Mouse (Mus musculus) layer of hippocampus, adult 9-11 months (tissue): ENCODE data around the gene Stard13.

ENCODE experiments used
- DNase-seq: peaks from one replicate; pipeline ENCODE4 v3.0.0; 2022

Stard13 gene

DNA sequence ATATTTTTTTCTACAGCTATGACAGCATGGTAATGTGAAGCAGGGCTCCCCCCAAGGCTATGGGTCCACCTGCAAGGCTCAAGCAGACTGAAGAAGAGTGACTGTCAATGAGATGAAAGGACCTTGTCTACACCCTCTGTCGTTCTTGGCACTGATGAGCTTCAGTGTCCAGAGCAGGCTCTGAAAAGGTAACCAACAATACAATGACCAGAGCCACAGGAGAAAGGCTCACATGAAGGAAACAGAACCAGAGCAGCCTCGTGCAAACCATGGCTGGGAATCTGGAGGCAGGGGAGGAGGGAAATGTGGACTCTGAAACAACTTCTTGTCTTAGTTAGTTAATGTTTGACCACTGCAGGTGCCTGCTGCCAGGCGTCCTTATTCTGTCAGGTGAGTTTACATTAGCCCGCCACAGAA is 57.7 kb downstream of the Stard13 start:
- DNase-seq = no peak

DNA sequence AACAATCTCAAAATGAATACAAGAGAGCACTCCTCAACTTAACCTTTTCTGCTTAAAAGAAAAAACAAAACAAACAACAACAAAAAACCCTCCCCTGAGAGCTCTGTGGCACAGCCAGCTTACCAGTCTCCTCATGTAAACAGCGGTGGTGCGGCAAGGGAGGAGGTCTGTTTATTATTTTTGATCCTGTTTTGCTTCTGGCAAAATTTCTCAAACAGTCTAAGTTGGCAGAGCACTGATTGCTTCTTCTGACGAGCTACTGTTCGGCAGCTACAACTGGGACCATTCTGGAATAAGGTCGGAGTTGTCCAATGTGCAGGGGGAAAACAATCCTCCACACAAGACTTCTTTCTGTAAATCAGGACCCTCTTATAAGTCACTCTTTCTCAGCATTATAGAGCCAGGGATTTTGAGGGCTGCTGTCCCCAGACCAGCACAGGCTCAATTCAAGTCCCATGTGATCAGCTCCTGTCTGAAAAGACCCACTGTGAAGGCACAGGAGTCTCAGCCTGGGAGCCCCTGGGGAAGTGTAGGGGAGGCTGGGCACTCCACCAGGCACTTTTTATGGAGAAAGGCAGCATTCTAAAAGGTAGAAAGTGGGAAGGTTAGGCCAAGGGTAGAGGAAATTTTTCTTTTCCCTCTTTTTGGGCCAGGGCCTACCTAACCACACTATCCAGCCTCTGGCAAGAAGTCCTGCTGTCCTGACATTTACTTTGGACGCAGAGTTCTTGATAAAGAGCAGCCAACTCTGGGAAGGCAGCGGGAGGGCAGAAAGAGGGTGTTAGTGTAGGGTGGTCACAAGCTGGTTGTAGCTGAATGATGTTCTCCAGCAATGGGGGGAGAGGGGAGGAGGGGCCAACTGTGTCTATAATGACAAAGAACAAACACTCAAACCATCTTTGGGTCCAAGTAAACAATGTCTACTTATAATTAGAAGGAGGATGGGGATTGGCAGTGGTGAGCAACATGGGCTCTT is 58.9 kb downstream of the Stard13 start:
- no peak for DNase-seq

DNA sequence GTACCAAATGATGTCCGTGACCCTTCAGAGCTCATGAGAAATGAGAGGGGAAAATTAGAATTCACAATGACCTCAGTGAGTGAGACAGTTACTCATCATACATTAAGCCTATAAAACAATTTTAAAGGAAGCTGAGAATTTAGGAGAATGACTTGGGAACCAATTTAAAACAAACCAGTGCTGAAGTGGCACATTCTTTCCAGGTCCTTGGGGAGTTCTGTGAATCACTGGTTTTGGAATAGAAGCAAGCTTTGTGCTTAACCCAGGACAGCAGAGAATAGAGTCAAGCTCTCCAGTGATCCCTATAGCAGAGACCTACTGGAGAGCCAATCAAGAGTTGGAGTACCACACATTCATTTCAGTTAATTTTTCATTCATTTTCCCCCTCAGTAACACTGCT is 59.9 kb downstream of the Stard13 start:
- DNase-seq = no peak

DNA sequence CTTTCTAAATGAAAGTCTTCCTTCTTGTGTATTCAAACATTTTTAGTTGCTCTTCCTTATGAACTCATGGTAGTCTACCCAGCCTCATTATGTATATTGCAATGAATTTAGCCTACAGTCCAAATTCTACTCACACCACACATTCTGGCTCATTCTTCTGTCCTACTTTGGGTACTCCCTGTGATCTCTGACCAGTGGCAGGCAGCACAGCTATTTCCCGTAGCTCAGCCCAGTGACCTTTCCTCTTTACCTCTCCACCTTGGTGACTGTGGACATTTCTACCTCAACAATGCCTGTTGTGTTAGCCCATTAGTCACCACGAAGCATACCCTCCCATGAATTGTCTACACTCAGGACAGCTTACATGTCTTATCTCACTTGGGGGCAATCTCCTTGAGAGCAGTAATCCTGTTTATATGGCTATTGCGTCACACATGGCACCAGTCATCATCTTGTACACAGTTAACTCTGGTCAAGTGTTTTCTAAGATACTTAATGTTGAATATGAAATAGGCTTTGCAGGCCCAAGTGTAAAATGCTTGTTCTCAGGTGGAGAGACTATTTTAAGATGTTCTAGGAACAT is 63.4 kb downstream of the Stard13 start:
- DNase-seq = no peak

DNA sequence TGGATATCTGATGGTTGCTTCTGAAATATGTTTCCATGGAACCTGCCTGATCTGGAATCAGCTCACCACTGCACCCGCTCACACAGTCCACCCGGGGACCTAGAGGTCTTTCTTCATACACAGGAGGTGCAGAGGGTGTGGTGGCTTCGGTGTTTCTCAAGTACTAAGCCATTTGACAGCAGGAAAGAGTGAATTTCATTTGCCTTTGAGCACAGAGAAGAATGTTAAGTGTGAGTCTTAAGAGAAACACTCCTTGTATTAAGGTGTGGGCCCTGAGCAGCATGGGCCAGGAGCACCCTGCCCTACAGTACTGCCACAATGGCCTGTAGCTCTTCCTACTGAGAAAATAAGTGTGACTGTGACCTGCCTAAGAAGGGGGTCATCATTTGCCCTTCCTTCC is 65.4 kb downstream of the Stard13 start:
- DNase-seq = no peak

DNA sequence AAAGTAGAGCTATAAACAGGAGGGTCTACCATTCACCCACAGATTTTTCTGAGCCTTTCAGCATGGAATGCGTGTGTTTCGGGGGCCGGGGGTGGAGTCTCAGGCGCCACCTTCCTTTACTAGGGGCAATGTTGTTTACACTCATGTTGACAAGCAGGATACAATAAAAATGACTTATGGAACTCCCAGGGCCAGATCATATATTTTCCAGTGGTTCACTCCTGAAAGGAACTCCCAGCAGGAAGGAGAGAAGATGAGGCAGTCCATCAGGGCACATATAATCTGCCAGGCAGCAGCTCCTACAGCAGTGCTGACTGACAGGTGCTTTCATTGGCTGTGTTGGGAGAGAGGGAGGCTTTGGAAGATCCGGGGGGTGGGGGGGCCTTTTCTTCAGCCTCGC is 66.0 kb downstream of the Stard13 start:
- no peak for DNase-seq

DNA sequence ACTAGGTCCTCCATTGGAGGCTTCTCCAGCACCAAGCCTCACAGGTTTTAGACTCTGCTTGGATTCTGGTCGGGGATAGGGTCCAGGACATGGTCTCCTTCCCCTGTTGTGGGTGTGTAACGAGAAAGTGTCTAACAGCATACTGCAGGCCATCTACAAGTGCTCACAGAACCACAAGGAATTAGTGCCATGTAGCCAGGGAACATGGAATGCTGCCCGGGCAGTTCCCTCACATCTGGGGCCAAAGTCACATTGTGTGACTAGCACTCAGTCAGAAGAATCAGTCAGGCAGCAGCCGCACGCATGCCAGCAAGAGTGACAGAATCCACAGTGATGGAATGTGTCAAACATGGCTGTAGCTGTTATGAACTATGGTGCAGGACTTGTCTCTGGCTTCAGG is 67.4 kb downstream of the Stard13 start:
- peak; percentile 68 for DNase-seq

DNA sequence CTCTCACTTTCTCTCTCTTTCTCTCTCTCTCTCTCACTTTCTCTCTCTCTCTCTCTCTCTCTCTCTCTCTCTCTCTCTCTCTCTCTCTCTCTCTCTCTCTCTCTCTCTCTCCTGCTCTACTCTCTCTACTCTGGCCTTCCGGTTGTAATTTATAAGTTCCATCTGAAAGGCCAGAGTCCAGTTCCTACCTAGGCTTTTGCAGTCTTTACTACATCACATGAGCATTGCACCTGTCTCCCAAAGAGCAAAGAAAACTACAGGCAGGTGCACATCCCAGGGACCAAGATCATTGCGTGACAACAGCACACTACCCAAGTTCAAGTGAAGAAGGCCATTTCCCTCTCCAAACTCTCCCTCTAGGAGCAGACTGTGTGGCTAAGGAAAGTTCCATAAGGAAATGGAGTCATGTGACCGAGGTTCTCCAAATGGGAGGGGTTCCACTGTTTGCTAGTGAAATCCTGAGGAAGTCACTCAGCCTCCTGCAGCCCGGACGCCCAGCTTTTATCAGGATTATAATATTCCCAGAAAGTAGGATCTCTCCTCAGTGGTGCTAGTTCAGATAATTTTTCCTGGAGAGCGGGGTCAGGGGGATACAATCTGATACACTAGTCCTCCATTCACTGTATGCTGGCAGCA is 68.1 kb downstream of the Stard13 start:
- no peak for DNase-seq

DNA sequence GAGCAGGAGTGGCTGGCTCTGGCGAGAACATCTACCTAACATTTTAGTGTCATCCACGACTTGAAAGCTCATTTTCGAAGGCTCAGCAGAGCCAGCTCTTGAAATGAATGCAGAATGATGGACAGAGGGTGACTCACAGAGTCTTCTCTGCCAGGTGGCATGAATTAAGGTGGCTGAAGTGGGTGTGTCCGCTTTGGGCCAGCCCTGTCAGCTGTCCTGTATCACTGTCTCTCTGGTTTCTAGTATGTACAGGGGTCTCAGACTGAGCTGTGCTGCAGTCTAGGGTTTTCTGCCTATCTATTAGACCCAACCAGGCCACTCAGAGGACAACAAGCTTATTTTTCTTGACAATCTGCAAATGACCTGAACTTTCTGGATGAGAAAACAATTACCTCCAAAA is 68.8 kb downstream of the Stard13 start:
- DNase-seq = no peak

DNA sequence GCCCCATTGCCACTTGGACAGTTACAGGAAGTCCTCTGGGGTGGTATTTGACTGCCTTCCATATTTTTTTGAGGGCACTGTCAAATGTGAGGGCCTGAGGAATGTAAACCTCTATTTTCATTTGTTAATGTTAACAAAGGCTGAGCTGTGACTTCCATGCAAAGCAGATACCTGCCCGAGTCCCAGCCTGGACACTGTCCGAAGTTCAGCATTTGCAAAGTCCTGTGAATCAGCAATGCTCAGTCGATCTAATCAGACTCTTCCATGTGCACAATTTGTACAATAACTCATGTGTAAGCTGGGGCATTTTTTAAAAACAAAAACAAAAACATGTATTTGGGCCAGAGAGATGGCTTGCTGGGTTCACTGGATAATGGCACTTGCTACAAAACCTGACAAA is 71.0 kb downstream of the Stard13 start:
- no peak for DNase-seq

DNA sequence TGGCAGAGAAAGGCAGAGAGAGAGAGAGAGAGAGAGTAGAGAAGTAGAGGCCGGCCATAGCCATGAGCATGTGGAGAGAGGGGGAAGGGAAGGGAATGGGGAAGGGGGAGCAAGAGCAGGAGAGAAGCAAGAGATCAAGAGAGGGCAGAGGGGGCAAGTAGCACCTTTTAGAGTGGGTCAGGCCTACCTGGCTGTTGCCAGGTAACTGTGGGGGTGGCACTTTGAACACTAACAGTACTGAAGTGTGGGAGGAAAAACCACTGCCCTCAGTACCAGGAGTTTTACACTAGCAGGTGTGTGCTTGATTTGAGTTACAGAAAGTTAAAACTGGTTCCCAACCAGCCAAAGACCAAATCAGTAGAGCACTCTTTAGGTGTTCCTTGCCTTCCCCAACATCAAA is 78.4 kb downstream of the Stard13 start:
- DNase-seq = no peak

DNA sequence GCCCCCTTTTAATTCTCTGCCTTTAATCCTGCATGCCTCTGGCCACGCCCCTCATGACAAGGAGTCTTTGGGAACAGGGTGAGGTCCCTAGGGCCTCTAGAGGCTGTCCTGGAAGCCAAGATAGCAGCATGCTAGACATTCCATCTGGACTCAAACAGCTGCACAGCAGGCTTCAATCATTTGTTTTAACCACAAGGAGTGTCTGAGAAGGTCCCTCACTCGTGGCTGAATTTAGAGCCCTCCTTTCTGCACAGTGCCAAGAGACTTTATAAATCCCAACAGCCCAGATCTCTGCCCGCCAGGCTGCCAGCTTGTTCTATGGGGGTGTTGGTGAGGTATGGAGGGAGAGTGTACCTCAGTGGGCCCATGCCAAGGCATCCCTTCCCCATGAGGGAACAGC is 78.9 kb downstream of the Stard13 start:
- DNase-seq = no peak

DNA sequence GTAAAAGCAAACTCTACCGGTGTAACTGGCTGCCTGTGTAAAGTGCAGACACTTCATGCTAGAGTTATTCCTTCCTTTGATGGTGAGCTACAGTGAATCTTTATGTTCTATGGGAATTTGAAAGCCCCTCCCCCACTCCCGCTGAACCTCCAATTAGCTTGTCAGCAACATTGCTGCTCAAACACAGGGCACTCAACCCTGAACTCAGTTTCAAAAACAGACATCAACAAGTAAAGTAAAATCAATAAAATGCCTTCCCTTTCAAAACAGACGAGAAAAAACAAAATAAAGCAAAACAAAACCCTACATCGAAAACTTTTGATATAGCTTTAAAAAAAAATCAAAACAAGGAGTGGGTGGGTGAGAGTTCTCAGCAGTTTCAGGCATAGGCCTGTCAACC is 79.6 kb downstream of the Stard13 start:
- DNase-seq = no peak

DNA sequence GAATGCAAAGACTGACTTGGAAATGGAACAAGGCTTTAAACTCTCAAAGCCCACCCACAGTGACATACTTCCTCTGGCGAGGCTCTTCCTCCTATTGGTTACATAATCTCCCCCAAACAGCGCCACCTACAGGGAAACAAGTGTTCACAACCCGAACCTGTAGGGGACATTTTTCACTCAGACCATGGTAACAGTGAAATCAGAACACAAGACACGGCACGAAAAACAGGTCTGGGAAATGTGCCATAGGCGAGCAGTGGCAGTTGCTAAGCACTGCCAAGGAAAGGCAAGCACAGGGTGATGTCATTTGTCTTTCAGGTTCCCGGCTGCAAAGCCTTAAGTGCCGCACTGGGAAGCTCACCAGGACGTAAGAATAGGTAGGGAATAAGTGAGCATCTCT is 82.1 kb downstream of the Stard13 start:
- peak; percentile 27 for DNase-seq

DNA sequence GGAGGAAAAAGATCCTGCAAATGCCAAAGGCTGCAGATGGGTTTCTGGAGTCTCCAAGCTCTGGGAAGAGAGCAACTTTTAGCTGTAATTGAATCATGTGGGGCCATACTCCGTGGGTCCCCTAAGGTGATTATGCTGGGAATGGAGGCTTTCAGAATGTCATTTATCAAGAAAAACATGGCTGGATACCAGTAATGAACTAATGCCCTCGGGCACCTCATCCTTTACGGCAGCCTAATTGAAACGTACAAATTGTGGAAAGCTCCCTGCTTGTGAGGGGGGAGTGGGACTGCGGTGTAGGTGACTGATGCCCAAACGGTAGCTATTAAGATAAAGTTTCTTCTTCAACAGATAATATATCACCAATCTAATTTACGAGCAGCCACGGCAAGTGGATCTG is 84.1 kb downstream of the Stard13 start:
- no peak for DNase-seq

DNA sequence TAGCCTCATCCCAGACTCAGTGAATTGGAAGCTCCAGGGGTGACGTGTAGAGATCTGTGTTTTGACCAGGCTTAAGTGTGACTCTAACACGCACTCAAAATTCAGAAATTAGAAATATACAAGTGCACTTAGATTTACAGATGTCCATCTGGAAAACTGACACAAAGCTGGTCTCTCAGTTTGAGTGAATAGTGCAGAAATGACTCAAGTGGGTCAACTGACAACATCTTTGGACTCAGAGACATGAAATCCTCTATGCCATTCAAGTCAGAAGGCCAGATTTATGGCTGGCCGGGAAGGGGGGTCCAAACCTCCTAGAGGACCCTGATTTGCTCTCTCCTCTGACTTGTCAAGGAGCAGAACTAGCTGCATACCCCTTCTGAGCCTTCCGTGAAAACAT is 85.6 kb downstream of the Stard13 start:
- DNase-seq = no peak

DNA sequence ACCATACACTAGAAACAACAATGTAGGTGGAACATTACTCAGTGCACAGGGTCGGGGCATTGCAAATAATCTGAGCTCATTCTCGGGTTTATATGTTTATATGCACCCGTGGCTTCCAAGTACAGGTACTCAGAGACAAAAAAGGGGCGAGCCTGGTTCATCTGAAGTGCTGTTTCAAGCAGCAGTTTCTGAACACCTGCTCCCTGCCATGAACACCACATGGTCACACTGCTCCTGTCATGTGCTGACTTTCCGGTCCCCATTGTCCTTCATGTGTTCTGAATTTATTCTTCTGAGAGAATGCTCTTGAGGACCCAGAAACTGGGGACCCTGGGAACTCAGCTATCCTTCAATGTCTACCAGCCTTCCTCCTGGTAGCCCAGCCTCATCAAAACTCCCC is 87.8 kb downstream of the Stard13 start:
- no peak for DNase-seq

DNA sequence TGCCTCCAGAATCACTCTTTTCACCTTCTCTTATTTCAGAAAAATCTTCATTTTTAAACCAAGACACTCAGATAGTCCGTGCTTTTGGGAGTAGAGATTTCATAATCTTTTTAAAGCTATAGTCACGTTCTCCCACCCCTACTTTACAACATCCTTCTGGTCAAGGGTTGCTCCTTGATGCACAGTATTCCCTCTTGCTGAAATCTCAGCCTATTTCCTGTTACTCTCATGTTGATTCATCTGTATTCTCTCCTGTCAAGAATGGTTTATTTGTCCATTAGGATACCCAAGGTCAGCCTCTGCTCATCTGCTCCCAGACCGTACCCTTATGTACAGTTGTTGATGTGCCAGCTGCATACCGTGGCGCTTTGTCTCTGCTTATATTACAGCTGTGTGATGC is 89.7 kb downstream of the Stard13 start:
- no peak for DNase-seq

DNA sequence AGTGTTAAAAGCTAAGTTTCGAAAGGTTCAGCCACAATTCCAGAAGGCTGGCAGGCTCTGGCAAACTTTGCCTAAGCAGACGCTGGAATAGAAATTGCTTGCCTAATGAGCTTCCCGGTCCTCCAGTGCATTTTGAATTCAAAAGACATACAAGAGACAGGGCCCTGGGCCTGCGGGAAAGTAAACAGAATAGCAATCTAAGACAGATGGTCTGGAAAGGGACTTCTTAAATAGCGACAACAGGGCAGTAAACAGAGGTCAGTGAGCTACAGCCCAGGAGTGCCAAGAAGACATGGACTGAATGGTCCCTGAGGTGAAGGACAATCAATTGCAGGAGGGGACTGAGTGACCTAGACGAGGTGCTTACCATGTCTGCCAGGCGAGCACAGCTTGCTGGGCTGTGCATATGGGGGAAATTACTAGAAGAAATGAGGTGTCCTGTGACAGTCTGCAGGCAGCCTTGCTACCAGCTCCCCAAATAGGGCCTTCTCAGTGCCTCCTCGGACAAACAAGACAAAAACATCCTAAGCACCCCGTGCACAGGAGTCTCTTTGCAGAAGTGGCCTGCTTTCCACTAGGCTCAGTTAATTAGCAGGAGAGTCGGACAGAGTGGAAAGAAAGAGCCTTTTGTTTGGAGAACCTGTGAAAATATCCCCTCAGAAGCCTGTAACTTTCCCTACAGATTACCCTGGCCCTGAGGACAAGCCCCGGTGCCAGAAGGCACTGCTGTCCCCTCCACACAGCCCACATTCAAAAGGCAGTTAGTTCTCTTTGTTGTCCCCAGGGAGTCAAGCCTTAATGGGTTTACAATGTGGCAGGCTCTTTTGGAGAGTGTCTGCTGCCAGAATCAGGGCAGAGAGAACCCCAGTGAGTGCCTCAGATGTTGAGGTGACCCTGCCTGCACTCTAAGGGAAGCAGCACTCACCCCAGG is 90.7 kb downstream of the Stard13 start:
- peak; percentile 44 for DNase-seq

DNA sequence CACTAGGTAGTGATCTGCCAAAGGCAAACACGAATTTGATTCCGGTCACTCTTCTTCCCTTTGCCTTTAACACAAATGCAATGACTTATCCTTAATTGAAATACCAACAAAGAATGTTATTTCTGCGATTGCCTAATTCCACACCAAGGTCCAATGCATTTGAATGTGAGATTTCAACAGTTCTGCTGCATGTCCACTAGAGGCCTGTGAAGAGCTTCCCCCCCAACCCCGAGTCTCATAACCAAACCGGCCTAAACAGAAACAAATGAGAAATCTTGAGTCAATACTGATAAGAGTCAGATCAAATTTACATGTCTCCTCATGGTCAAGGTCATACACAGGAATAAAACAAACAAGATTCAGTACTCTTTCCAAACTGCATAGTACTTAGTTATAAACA is 91.4 kb downstream of the Stard13 start:
- DNase-seq = no peak

DNA sequence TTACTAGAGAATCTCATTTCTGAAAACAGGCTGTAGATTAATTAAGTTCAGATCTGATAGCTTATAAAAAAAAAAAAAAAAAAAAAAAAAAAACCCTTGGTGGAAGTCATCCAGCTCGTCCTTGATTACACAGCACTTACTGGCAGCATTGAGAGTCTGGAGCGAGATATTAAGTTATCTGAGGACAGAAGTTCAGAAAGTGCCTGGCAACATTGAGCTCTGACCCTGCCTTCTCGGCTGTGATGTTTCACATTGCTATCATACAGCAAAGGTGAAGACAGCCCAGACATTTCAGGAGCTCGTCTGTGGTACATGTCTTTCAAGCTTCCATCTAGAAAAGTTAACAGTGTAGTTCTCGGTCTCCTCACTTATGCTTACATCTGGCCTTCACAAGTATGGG is 95.7 kb downstream of the Stard13 start:
- DNase-seq = no peak

DNA sequence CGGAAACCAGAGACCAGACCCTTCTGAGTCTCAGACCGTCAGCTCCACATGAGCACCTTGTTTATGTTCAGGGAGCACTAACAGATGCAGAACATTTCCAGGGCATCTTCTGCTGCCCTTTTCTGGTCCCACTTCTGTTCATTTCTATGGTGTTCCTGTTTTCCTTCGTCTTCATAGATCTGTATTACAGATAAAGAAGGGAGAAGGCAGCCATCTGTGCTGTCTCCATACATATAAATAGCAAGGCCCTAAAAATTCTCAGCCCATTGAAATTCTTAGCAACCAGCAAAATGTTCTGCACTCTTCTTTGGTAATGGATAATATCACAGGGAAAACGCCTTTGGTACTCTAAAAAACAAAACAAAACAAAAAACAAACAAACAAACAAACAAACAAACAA is 96.3 kb downstream of the Stard13 start:
- DNase-seq = no peak

DNA sequence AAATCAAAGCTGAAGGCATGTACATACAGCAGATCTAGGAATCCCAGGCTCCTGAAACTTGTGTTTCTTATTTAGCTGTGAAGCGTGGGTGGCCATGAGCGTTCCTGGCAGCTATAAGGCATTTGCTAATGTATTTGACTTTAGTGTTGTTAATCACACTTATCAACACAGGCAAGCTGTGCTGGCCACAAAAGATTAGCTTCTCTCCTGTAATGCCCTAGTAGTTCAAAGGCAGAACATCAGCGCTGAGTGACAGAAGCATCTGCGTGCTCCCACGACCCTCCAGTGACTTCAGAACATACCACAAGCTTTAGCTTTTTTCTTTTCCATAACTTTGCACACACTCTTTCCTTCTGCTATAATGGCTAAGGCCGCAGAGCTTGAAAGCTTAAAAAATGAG is 97.7 kb downstream of the Stard13 start:
- DNase-seq = no peak
